In the genomic region with DNA sequence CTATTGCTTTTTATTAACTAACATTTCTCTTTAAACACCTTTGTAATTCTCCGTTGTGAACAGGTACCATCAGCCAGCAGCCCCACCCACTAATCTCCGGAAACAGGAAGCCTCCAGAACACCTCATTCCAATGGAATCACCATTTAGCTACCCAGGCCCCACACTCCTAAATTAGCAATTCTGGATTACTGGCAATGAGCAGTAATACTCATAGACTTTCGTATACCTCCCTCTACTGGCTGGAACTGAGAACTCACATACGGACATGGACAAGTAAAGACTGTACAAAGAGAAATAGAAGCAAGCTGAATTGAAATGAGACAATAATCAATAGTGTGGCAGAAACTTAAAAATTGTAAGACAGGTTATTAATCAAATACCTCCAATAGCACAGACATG, we compare ENCODE assay signal across 8 mouse cellular contexts. TPM values are rescaled to one million over a fixed set of nuclear protein-coding genes. Genes with fewer than 3 reads are reported as not detected.
DNase-seq lines count a peak whose midpoint lies in the region; ATAC-seq and TF ChIP-seq lines count a peak whose summit lies in the region.

No protein-coding gene starts in this region.

- no peak overlapping the region for H3K9ac ChIP-seq in liver, embryonic 12.5 days
- no peak overlapping the region for H3K9ac ChIP-seq in forebrain, embryonic 13.5 days

- no peak overlapping the region for H3K4me3 ChIP-seq in liver, embryonic 12.5 days
- H3K4me3 ChIP-seq in forebrain, embryonic 13.5 days: no peak overlapping the region
- H3K4me3 ChIP-seq in thymus, adult 2 months (ENCODE audit: control insufficient read depth, insufficient read depth, low read length): no peak overlapping the region

- no peak for TF ChIP-seq CTCF in thymus, adult 2 months (IDR thresholded peaks at IDR 0.05; ENCODE audit: borderline replicate concordance, control insufficient read depth, extremely low read depth, insufficient read depth, low read length, poor library complexity)

- 24% methylated on average over 4 of the region's 4 CpGs for WGBS in liver, embryonic 12.5 days (ENCODE audit: insufficient replicate concordance)
- WGBS in forebrain, embryonic 13.5 days: 28% methylated on average over 4 of the region's 4 CpGs
- 22% methylated on average over 4 of the region's 4 CpGs for WGBS in thymus, adult 2 months

- no peak overlapping the region for H3K27ac ChIP-seq in liver, embryonic 12.5 days
- H3K27ac ChIP-seq in forebrain, embryonic 13.5 days: no peak overlapping the region
- H3K27ac ChIP-seq in thymus, adult 2 months (ENCODE audit: control insufficient read depth, insufficient read depth, low read length): no peak overlapping the region

- intact Hi-C loops in left cerebral cortex, postnatal 25 days (cut with DNase I): loop anchor here (5.0 kb wide), 2 partner anchors 54 to 174 kb away; partner anchors contain the start of gene Hectd1

- H3K9me3 ChIP-seq in liver, embryonic 12.5 days (replicated peaks): no peaks in the 10 kb centered on the region
- H3K9me3 ChIP-seq in forebrain, embryonic 13.5 days (replicated peaks): no peaks in the 10 kb centered on the region

- ATAC-seq in liver, embryonic 12.5 days: no peak
- peak; percentile 77 for ATAC-seq in forebrain, embryonic 13.5 days

- peaks cover 44% of the 10 kb centered on the region for H3K4me1 ChIP-seq in liver, embryonic 12.5 days
- 0 out of 2 replicates have a peak, but pooled peaks cover 2% of the 10 kb centered on the region for H3K4me1 ChIP-seq in forebrain, embryonic 13.5 days
- H3K4me1 ChIP-seq in thymus, adult 2 months (replicated peaks; ENCODE audit: control insufficient read depth, insufficient read depth, low read length): no peaks in the 10 kb centered on the region; the same call in 1 of the 2 replicates

- no peak overlapping the region for H3K4me2 ChIP-seq in liver, embryonic 12.5 days
- no peak overlapping the region for H3K4me2 ChIP-seq in forebrain, embryonic 13.5 days

- peak; percentile 52 for DNase-seq in liver
- peak; percentile 69 for DNase-seq in c-Kit-positive CD71-positive TER-119-positive erythroid progenitor cells, embryonic 14.5 days (ENCODE audit: low spot score)
- peak; percentile 88 for DNase-seq in induced T-regulatory cell, adult 2 months (ENCODE audit: low read depth)
- DNase-seq in left cerebral cortex, postnatal 25 days (ENCODE audit: low spot score in 2 of 2): peak; percentile 78 to 92
- peak; percentile 85 for DNase-seq in naive thymus-derived CD4-positive, alpha-beta T cell, adult 2 months (ENCODE audit: low read depth)
- peak; percentile 71 for DNase-seq in thymus, adult 2 months

- no peak for TF ChIP-seq POLR2A in thymus, adult 2 months (IDR thresholded peaks at IDR 0.05; ENCODE audit: control insufficient read depth, extremely low read depth, insufficient read depth, low read length, poor library complexity)

- H3K36me3 ChIP-seq in liver, embryonic 12.5 days: peaks cover 44% of the 10 kb centered on the region
- peaks cover 24% of the 10 kb centered on the region for H3K36me3 ChIP-seq in forebrain, embryonic 13.5 days (ENCODE audit: poor library complexity, severe bottlenecking)
- H3K36me3 ChIP-seq in thymus, adult 2 months (ENCODE audit: control insufficient read depth, insufficient read depth, low read length): peaks cover 10% of the 10 kb centered on the region; the same call in 1 of the 2 replicates

- H3K27me3 ChIP-seq in liver, embryonic 12.5 days (replicated peaks): no peaks in the 10 kb centered on the region
- no peaks in the 10 kb centered on the region for H3K27me3 ChIP-seq in forebrain, embryonic 13.5 days
- no peaks in the 10 kb centered on the region for H3K27me3 ChIP-seq in thymus, adult 2 months (ENCODE audit: control insufficient read depth, insufficient read depth, low read length)

RNA-seq across cellular contexts. Expression of gene Dtd2, which starts 4.8 kb away (rescaled TPM):
- polyA plus RNA-seq in liver, embryonic 12.5 days (2016; fragmentation: Nextera tagmentation; extraction: Ambion mirVana): 20.2 and 20.9 TPM in 2 replicates
- 19.1 and 21.1 TPM in 2 replicates for polyA plus RNA-seq in forebrain, embryonic 13.5 days (2015; fragmentation: Nextera tagmentation; extraction: Ambion mirVana)
- 10 to 100 TPM in 1 of 2 experiments, 1 to 10 TPM in 1; 8.8 to 10.9 TPM for total RNA-seq in left cerebral cortex, postnatal 25 days (2021)
- 3.6 and 5.6 TPM in 2 replicates for polyA plus RNA-seq in thymus, adult 2 months (2012; rRNA removed)

RNA-seq across cellular contexts. Expression of gene Gpr33, which starts 26.3 kb away (rescaled TPM):
- not detected in 2 replicates for polyA plus RNA-seq in liver, embryonic 12.5 days (2016; fragmentation: Nextera tagmentation; extraction: Ambion mirVana)
- not detected in 2 replicates for polyA plus RNA-seq in forebrain, embryonic 13.5 days (2015; fragmentation: Nextera tagmentation; extraction: Ambion mirVana)
- not detected for total RNA-seq in left cerebral cortex, postnatal 25 days (2021)
- polyA plus RNA-seq in thymus, adult 2 months (2012; rRNA removed): 0.66 and 1.2 TPM in 2 replicates

RNA-seq across cellular contexts. Expression of gene Heatr5a, which starts 30.4 kb away (rescaled TPM):
- 12.7 and 13.8 TPM in 2 replicates for polyA plus RNA-seq in liver, embryonic 12.5 days (2016; fragmentation: Nextera tagmentation; extraction: Ambion mirVana)
- 6.7 and 7.3 TPM in 2 replicates for polyA plus RNA-seq in forebrain, embryonic 13.5 days (2015; fragmentation: Nextera tagmentation; extraction: Ambion mirVana)
- total RNA-seq in left cerebral cortex, postnatal 25 days (2021): 1 to 10 TPM; 6.4 to 8.8 TPM
- polyA plus RNA-seq in thymus, adult 2 months (2012; rRNA removed): 38.6 and 39.9 TPM in 2 replicates
